Mouse (Mus musculus) heart, embryonic 10.5 days (tissue): ENCODE results near the gene Rtl5. TPM values are rescaled to one million over a fixed set of nuclear protein-coding genes. Genes with fewer than 3 reads are reported as not detected.
A peak's percentile ranks its signal among the peaks of the same experiment; 100 is the strongest.

ENCODE experiments used
- DNase-seq: peaks from one replicate; pipeline ENCODE4 v3.0.0-alpha.2; 2017; ENCODE audit warnings: low spot score
- H3K27ac ChIP-seq: fragments of 300-500 bp; sonication (generic); 2 replicates; pipeline ENCODE4 v1.5.1; 2016; ENCODE audit warnings: mild to moderate bottlenecking
- H3K27me3 ChIP-seq: fragments of 300-500 bp; sonication (generic); 2 replicates; pipeline ENCODE4 v1.6.1; 2016; ENCODE audit warnings: mild to moderate bottlenecking; ENCODE audit not compliant: poor library complexity, insufficient read depth, severe bottlenecking
- H3K36me3 ChIP-seq: fragments of 300-500 bp; sonication (generic); 2 replicates; pipeline ENCODE4 v1.6.1; 2016; ENCODE audit warnings: mild to moderate bottlenecking, moderate library complexity
- H3K4me1 ChIP-seq: fragments of 300-500 bp; sonication (generic); 2 replicates; pipeline ENCODE4 v1.6.1; 2016; ENCODE audit warnings: mild to moderate bottlenecking
- H3K4me3 ChIP-seq: fragments of 300-500 bp; sonication (generic); 2 replicates; pipeline ENCODE4 v1.5.1; 2016; ENCODE audit warnings: mild to moderate bottlenecking, moderate library complexity
- H3K9me3 ChIP-seq: fragments of 300-500 bp; sonication (generic); 2 replicates; pipeline ENCODE4 v1.6.1; 2016; ENCODE audit warnings: mild to moderate bottlenecking, moderate library complexity
- WGBS: fragments of 180-500 bp; shearing (Covaris S2); methylation state at CpG from one replicate; pipeline ENCODE4 v1.1.7; 2016; 5-methylcytosine and 5-hydroxymethylcytosine counted together
- polyA plus RNA-seq: library from polyadenylated mRNA; unstranded; fragments of >200 nt; fragmentation: Nextera tagmentation; extraction: Ambion mirVana; gene quantifications from 2 replicates; pipeline ENCODE4 v1.2.1, GENCODE M21; 2016

Gene Rtl5
- polyA plus RNA-seq, 1 experiment from 2014 or later: 0.92 TPM

GRCm38 (mm10) chrX:102081076-102081475 lies 10.0 kb upstream of the Rtl5 start:
- Histone ChIP-seq H3K27me3 (peaks cover 15% of the 10 kb centered on the region; the same call in 1 of the 2 replicates), H3K4me3 (no peak overlapping the region), H3K9me3 (no peaks in the 10 kb centered on the region), H3K27ac (no peak overlapping the region), H3K36me3 (peaks cover 38% of the 10 kb centered on the region), H3K4me1 (no peaks in the 10 kb centered on the region)
- DNase-seq: no peak
- WGBS: 75% methylated on average over 10 of the region's 10 CpGs

GRCm38 (mm10) chrX:102076886-102077765 lies 6.0 kb upstream of the Rtl5 start:
- 89% methylated on average over 7 of the region's 7 CpGs for WGBS
- Histone ChIP-seq H3K27me3 (peaks cover 19% of the 10 kb centered on the region; the same call in 1 of the 2 replicates), H3K36me3 (peaks cover 39% of the 10 kb centered on the region)

GRCm38 (mm10) chrX:102075158-102075557 lies 4.1 kb upstream of the Rtl5 start:
- Histone ChIP-seq H3K36me3 (peaks cover 39% of the 10 kb centered on the region), H3K9me3 (no peaks in the 10 kb centered on the region), H3K4me1 (peaks cover 7% of the 10 kb centered on the region), H3K4me3 (no peak overlapping the region), H3K27ac (no peak overlapping the region), H3K27me3 (peaks cover 29% of the 10 kb centered on the region)
- DNase-seq: no peak
- WGBS: 89% methylated on average over 4 of the region's 4 CpGs

More at GRCm38 (mm10) chrX:102076886-102077765, 6.0 kb upstream of the Rtl5 start:
- Histone ChIP-seq H3K4me3 (no peak overlapping the region), H3K4me1 (no peaks in the 10 kb centered on the region), H3K27ac (no peak overlapping the region), H3K9me3 (no peaks in the 10 kb centered on the region)
- peak; percentile 16 for DNase-seq

- peaks cover 29% of the 10 kb centered on the region for H3K27me3 ChIP-seq
- H3K27ac ChIP-seq: no peak overlapping the region
- H3K9me3 ChIP-seq: no peaks in the 10 kb centered on the region
- H3K36me3 ChIP-seq: peaks cover 34% of the 10 kb centered on the region
- H3K4me1 ChIP-seq: peaks cover 14% of the 10 kb centered on the region
- DNase-seq: no peak
- 68% methylated on average over 5 of the region's 5 CpGs for WGBS
- H3K4me3 ChIP-seq: no peak overlapping the region
These were observed 3.3 kb upstream of the Rtl5 start for GRCm38 (mm10) chrX:102074435-102074834.

- 83% methylated on average over 14 of the region's 14 CpGs for WGBS
- peaks cover 34% of the 10 kb centered on the region for H3K27me3 ChIP-seq
- peak; percentile 62 for DNase-seq
These were observed 2.7 kb upstream of the Rtl5 start for GRCm38 (mm10) chrX:102073605-102074325.

GRCm38 (mm10) chrX:102071517-102071916 lies 413 bp upstream of the Rtl5 start:
- DNase-seq: no peak
- H3K27me3 ChIP-seq: peaks cover 34% of the 10 kb centered on the region
- peaks cover 13% of the 10 kb centered on the region; the same call in 1 of the 2 replicates for H3K36me3 ChIP-seq
- peaks cover 17% of the 10 kb centered on the region for H3K4me1 ChIP-seq
- peak overlapping the region; percentile 61 for H3K4me3 ChIP-seq
- no peaks in the 10 kb centered on the region for H3K9me3 ChIP-seq
- peak overlapping the region; percentile 79 for H3K27ac ChIP-seq
- 28% methylated on average over 2 of the region's 2 CpGs for WGBS

More at GRCm38 (mm10) chrX:102073605-102074325, 2.7 kb upstream of the Rtl5 start:
- Histone ChIP-seq H3K4me1 (peaks cover 14% of the 10 kb centered on the region), H3K4me3 (no peak overlapping the region), H3K9me3 (no peaks in the 10 kb centered on the region), H3K27ac (no peak overlapping the region), H3K36me3 (peaks cover 27% of the 10 kb centered on the region)

GRCm38 (mm10) chrX:102068811-102069540 lies 2.1 kb downstream of the Rtl5 start:
- Histone ChIP-seq H3K9me3 (no peaks in the 10 kb centered on the region), H3K27me3 (peaks cover 33% of the 10 kb centered on the region), H3K4me1 (peaks cover 34% of the 10 kb centered on the region), H3K4me3 (no peak overlapping the region), H3K36me3 (peaks cover 8% of the 10 kb centered on the region; the same call in 1 of the 2 replicates), H3K27ac (no peak overlapping the region)
- peak; percentile 59 for DNase-seq
- 87% methylated on average over 24 of the region's 24 CpGs for WGBS

- Histone ChIP-seq H3K36me3 (no peaks in the 10 kb centered on the region), H3K27me3 (peaks cover 26% of the 10 kb centered on the region), H3K4me3 (no peak overlapping the region), H3K4me1 (peaks cover 35% of the 10 kb centered on the region), H3K9me3 (no peaks in the 10 kb centered on the region), H3K27ac (no peak overlapping the region)
- peak; percentile 3 for DNase-seq
- 74% methylated on average over 6 of the region's 6 CpGs for WGBS
These were observed 4.0 kb downstream of the Rtl5 start for GRCm38 (mm10) chrX:102067118-102067517.

- Histone ChIP-seq H3K27me3 (peaks cover 24% of the 10 kb centered on the region), H3K4me1 (peaks cover 29% of the 10 kb centered on the region), H3K9me3 (no peaks in the 10 kb centered on the region), H3K36me3 (no peaks in the 10 kb centered on the region), H3K4me3 (no peak overlapping the region), H3K27ac (no peak overlapping the region)
- peak; percentile 79 for DNase-seq
- 20% methylated on average over 9 of the region's 9 CpGs for WGBS
These were observed 5.0 kb downstream of the Rtl5 start for GRCm38 (mm10) chrX:102066134-102066533.

- Histone ChIP-seq H3K4me1 (peaks cover 29% of the 10 kb centered on the region), H3K27me3 (peaks cover 17% of the 10 kb centered on the region; the same call in 1 of the 2 replicates), H3K27ac (no peak overlapping the region), H3K36me3 (no peaks in the 10 kb centered on the region), H3K4me3 (no peak overlapping the region), H3K9me3 (no peaks in the 10 kb centered on the region)
- WGBS: 49% methylated on average over 4 of the region's 4 CpGs
- peak; percentile 33 for DNase-seq
These were observed 5.8 kb downstream of the Rtl5 start for GRCm38 (mm10) chrX:102065213-102065775.

GRCm38 (mm10) chrX:102064062-102064461 lies 7.0 kb downstream of the Rtl5 start:
- WGBS: 57% methylated on average over 3 of the region's 3 CpGs
- H3K4me3 ChIP-seq: no peak overlapping the region
- no peaks in the 10 kb centered on the region for H3K9me3 ChIP-seq
- H3K36me3 ChIP-seq: no peaks in the 10 kb centered on the region
- peaks cover 13% of the 10 kb centered on the region; the same call in 1 of the 2 replicates for H3K27me3 ChIP-seq
- peak; percentile 58 for DNase-seq
- H3K27ac ChIP-seq: no peak overlapping the region
- H3K4me1 ChIP-seq: peaks cover 21% of the 10 kb centered on the region

GRCm38 (mm10) chrX:102060891-102061290 lies 10.2 kb downstream of the Rtl5 start:
- H3K4me1 ChIP-seq: peaks cover 14% of the 10 kb centered on the region
- no peaks in the 10 kb centered on the region for H3K36me3 ChIP-seq
- H3K4me3 ChIP-seq: no peak overlapping the region
- no peak for DNase-seq
- H3K27ac ChIP-seq: no peak overlapping the region
- H3K9me3 ChIP-seq: no peaks in the 10 kb centered on the region
- 46% methylated on average over 2 of the region's 2 CpGs for WGBS
- peaks cover 11% of the 10 kb centered on the region; the same call in 1 of the 2 replicates for H3K27me3 ChIP-seq
